Mouse (Mus musculus): ENCODE measurements around the gene Git2.

- TF ChIP-seq CTCF (conservative IDR thresholded peaks at IDR 0.05; ENCODE audit: low read length): no peak
- no peak for TF ChIP-seq NANOG (IDR thresholded peaks at IDR 0.05; ENCODE audit: borderline replicate concordance, low read length)
- no peak for TF ChIP-seq POU5F1 (IDR thresholded peaks at IDR 0.05; ENCODE audit: borderline replicate concordance, low read length)
Observed at GRCm38 (mm10) chr5:114681717-114682116, 93.6 kb downstream of the Git2 start.
